Mouse (Mus musculus) kidney, postnatal 25 days (tissue): Measurements from ENCODE around the gene Banp.

Source experiments
- DNase-seq, 2 experiments: peaks; one replicate each; pipeline ENCODE4 v3.0.0; 2021; ENCODE audit warnings: mixed read lengths in 2 of 2

The Banp gene

DNA sequence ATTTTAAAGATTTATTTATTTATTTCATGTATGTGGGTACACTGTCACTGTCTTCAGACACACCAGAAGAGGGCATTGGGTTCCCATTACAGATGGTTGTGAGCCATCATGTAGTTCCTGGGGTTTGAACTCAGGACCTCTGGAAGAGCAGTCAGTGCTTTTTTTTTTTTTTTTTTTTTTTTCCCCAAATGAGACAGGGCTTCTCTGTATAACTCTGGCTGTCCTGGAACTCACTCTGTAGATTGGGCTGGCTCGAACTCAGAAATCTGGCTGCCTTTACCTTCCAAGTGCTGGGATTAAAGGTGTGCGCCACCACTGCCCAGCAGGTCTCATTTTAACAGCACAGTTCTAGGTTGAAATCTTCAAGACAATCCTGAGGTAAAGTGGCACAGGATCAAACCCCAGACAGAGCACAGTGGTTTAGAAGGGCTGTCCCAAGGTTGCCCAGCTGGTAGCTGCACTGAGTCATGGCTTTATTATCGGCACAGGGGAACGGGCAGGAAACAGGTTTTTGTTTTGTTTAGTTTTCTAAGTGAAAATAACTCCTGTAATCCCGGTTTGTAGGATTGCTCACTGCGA lies at the start of gene Banp:
Gene Banp (plus strand): TSS at position 529 of the 579 bp plus-strand sequence.
- no peak for DNase-seq

DNA sequence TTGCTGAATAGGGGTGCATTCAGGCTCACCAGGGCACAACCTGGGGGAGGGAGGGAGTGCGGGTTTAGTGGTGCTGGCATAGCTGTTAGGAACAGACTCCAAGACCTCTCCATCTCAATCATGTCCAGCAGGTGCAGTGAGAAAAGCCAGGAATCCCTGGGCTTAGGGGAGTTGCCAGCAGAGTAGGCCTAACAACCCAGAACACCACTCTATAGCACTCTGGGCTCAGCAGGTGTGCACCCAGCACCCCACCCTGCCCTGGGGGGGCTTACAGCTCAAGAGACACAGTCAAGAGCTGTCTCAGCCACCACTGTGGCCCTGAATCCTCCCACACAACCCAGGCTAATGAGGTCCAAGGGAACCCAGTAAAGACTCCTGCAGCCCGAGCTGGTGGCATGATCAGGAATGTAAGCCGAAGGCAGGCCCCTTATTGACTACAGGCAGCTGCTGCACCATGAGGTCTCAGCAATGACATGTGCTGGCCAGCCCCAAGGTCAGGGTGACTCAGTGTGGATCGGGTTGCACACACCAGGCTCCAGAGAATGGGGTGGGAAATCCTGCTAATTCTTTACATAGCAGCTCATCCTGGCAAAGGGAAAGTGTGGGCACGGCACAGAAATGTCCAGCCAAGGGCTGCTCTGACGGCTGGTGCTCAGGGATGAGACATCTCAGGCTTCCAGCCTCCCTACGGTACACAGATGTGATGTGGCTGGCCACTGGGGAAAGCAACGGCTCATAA lies 47.9 kb upstream of the Banp start:
- DNase-seq = peak in 1 of 2 experiments; percentile 14

DNA sequence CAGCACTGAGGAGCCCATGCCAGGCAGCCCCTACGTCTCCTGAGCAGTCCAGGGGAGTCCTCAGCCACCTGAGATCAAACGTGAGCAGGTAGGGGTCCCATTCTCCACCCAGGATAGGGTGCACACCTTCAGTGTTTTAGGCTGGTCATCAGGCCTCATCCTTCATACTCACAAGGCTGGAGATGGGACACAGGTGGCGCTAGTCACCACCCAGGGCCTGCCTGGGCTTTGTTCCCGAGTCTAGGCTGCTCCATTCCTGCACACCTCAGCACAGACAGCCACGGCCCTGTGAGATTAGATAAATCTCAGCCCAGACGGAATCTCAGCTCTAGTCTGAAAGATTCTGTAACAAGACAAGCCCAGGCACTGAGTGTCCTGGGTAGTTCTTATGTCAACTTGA lies 45.6 kb upstream of the Banp start:
- DNase-seq = no peak

DNA sequence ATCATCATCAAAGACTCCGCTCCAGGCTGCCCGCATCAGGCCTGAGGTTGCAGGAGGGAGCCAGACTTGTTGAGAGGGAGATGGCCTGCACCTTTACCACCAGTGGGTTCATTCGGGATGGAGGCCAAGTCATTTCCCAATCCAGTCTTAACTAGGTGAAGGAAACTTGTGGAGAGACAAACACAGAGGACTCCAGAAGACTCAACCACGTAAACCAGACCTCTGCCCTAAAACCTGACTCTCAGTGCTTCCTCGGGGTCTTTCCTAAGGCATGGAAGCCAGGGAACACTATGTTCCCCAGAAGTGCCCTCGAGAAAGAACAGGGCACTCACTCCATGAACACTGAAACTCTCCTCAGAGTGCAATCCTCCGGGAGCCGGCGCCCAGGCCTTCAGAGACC lies 44.6 kb upstream of the Banp start:
- no peak for DNase-seq

DNA sequence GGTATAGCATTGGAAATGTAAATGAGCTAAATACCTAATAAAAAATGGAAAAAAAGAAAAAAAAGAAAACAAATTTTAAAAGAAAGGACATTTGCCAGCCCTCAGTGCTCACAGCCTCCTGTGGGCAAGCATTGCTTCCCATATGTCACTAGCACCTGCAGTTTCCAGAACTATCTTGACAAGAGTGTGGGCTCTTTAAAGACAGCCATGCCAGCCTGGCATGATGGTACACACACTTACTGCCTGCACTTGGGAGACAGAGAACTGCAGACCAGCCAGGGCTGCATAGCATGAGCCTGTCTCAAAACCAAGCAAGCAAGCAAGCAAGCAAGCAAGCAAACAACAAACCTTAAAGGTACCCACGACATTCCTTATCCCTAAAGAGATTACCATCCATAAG lies 44.1 kb upstream of the Banp start:
- DNase-seq = no peak

DNA sequence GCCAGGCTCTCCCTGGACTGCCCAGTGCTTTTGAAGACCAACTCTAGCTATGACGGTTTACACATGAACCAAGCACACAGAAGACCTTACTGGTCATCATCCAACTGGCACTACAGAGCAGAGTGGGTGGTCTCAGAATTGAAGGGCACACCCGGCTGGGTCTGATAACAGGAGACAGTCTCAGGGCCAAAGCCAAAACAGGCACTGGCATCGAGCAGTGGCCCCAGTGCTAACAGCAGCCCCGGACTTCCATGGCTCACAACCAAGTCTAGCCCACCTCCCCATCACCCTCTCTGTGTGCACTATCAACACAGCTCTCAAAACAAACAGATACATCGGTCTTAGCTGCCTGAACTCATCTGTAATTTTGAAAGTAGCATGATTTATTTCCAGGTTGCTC lies 43.7 kb upstream of the Banp start:
- no peak for DNase-seq

DNA sequence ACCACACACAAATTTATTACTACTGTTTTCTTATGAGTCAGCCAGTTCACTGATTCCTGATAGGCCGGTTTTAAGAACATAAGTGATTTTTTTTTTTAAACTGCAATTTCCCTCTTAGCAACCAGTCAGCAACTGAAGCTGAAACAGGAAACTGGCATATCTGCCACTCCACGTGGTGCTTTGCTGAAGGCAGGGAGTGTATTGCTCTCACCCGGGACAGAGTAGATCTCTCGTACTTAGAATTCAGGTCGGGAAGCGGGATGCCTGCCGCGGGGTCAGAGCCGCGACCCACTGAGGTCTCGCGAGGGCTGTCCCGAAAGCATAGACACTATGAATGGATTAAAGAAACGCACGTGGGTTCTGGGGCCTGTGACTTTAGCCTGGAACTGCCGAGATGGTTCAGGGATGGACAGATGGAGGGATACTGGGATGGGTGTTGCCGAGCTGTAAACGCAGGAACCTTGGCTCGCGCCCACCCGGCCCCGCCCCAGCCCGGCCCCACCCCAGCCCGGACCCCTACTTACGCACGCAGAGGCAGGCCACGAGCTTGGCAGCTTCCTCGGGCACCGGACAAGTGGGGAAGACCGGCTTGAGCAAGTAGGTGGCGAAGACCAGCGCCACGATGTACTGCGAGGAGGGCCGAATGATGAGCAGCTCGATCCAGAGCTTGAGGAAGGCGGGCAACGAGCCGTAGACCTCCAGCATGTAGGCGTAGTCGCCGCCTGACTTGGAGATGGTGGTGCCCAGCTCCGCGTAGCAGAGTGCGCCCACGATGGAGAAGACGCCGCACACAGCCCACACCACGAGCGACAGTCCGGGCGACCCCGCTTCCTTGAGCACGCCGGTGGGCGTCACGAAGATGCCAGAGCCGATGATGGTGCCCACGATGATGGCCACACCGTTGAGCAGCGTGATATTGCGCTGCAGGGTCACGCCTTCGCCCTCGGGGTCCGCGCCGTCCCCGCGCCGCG lies 42.7 kb upstream of the Banp start:
- DNase-seq = peak; percentile 5 to 40

DNA sequence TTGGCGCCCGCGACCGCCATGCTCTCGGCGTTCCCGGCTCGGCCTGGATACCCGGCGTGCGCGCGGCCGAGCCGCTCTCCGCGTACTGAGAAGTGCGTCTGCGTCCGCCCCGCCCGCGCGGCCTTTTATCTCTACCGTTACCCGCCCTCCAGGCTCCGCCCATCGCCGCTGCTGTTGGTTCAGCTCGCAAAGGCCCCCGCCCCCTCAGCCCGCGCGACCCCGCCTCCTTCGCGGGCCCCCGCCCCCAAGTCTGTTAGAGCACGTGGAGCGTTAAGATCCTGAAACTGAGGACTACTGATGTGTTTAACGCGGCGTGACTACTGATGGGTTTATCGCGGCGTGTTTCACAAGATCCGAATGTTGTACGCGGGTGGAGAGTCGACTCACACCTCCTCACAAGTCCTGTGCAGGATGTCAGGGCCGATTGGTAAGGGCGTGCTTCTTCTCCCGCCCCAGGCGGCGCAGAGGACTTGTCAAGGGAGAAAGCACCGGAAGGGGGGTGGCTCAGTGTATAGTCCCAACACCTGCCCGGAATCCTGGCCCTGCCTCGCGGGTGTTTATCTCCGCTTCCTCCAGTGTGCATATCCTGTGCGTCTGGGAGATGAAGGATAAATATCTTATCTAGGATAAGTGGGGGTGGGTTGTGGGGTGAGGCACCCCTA lies 41.8 kb upstream of the Banp start, which contains the start of gene Slc7a5:
Gene Slc7a5 (minus strand): TSS at position 108 of the 662 bp plus-strand sequence.
- peak; percentile 98 to 99 for DNase-seq

DNA sequence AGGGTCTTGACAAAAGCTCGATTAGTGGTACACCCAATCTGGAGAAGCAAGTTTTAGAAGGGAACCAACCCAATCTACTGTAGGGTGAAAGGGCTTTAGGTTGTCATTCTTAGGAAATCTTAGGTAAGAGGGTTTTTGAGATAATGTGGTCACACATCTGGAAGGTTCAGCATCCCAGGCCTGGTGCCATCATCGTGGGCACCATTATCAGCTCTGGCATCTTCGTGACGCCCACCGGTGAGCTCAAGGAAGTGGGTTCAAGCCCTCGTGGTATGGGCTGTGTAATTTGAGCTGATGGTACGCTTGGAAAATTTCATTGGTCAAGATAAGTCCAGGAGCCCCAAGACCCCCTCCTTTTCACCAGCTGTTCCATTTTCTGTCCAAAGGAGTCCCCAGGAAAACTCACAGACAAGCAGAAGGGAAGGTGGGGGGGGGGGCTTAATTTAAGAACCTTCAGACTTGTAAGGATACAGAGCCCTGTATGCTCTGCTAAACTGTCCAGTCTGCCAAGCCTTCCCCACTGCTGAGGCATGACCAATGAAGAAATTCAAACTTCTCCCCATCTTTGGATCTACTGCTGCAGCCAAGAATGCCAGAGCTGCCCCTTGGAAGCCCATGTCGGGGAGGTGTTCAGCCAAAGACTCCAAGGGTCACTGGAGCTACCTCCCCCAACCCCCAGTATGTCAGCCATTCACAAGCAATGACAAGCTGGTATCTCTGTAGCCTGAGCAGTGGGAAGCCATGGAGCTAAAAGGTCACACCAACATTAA lies 41.0 kb upstream of the Banp start:
- no peak for DNase-seq

DNA sequence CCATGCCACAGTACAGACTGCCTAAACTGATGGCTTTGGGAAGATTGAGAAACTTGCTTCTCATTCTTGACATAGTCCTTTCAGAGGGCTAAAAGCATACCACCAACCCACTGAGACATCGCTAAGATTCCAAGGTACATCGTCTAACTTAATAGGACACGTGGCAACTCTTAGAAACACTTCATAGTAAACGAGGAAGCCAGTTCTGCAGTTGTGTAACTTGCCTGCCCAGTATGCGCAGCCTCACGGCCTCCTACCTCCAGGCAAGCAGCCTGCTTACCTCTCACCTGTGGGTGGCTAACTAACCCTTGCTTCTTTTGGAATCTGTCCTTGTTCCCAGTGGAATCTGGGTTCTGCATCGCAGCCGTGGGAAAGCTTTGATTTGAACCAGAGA lies 40.4 kb upstream of the Banp start:
- no peak for DNase-seq

DNA sequence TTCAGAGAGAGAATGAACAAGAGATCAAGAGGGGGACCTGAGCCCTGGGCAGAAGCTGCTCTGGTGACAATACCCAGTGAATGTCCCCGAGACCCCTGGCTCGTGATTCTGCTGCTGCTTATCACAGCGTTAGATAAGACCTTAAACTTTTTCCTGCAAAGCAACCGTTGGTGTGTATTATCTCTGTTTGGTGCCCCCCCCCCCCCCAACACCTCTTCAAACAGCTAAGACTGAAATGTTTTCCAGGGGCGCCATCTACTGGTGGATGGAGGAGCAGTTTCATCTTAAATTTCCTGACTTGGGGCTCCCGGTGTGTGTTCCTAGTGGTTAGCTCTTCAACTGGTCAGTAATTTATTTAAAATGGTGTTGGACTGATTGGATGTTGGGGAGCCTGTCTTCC lies 39.9 kb upstream of the Banp start:
- DNase-seq = peak; percentile 66 to 88

DNA sequence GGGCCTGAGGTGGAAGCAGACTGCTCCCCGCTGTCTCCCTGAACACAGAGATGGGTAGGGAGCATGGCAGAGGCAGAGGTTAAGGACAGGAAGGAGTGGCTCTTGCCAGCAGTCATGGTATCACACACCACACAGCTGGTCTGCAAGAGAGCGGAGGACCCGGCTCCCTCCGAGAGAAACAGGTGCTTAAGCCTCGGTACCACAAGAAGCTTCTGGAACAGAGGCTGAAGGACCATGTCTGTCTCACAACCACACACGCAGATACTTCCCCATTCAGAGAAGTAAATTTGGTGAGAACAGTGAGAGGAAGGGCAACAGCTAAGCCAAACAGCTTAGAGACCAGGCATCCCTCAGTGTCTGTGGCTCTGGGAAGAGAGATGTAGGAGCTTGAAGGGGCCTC lies 38.1 kb upstream of the Banp start:
- no peak for DNase-seq

DNA sequence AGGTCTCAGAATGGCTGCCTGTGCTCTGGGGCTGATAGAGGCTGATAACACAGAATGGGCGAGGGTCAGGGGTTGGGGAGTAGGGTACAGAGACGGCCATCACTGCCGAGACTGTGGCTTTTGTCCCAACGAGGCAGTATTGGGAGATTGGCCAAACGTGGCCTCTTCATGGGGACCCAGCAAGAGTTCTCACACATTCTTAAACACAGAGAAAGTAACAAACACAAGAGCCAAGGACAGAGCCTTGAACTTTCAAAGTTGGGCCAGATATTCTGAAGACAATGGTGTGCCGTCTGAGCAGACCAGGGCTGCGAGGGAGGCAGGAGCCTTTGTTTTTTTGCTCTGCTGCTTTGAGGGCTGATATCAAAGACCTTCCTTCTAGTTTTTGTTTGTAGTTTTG lies 37.6 kb upstream of the Banp start:
- DNase-seq = no peak

DNA sequence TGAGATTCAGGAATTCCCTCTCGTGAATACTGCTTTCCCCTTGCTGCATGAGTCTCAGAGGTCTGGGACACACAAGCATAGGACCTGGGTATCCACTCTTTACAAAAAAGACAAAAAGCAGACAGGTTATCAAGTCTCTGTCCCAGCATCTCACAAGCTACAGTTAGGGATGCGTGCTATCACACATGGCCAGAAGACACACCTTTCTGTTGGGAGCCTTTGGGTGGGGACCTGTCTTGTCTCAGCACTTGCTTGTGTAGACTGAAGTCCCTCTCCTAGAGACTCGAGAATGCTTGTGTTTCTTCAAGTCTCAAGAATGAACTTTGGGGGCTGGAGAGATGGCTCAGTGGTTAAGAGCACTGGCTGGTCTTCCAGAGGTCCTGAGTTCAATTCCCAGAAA lies 36.7 kb upstream of the Banp start:
- no peak for DNase-seq

DNA sequence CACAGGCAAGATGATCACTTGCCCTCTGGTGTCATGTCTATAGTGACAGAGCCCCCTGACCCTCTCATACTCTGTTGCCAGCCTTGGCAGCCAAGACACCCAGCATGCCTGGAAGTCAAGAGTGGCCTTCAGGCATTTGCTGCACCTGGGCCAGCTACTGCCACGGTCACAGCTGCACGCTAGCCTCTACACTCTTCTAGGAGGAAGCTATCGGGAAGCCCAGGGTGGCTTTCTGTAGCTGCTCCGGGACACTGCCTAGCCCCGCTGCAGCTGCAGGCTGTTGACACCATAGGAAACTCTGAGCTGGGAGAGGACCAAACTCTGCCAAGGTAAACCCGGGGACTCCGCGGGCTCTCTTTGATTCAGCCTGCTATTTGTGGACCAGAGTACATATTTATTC lies 36.2 kb upstream of the Banp start:
- DNase-seq = no peak

DNA sequence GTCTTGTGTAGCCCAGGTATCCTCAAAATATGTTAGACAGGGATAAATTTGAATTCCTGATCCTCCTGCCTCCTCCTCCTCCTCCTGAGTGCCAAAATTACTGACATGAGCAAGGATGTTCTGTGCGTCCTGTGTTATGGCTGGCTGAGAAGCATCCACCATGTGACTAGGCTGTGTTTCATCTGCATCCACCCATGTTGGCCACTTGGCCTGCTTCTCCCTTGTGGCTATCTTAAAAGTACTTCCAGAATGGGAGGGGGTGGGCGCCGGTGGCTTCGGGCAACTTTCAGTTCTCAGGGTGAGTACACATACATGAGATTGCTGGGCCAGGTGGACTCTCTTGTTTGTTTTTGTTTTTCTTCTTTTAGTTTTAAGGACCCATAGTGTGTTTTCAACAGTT lies 30.4 kb upstream of the Banp start:
- DNase-seq = no peak

DNA sequence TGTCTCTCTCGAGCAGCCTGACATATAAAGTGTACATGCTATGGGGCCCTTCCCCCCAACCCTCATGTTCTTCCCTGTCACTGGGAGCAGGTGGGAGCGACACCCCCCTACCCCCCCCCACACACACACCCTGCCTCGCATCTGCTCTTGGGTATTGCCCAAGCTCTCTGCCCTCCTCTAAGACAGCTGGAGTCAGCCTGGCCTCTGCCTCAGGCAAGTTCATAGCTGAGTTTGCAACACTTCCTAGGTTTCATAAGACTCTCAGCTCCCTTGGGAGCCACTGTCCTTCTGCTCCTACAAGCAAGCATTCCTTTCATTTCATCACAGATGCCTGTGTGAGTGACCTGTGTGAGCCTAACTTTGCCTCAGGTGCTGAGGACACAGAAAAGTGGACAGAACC lies 29.8 kb upstream of the Banp start:
- DNase-seq = peak in 1 of 2 experiments; percentile 20

DNA sequence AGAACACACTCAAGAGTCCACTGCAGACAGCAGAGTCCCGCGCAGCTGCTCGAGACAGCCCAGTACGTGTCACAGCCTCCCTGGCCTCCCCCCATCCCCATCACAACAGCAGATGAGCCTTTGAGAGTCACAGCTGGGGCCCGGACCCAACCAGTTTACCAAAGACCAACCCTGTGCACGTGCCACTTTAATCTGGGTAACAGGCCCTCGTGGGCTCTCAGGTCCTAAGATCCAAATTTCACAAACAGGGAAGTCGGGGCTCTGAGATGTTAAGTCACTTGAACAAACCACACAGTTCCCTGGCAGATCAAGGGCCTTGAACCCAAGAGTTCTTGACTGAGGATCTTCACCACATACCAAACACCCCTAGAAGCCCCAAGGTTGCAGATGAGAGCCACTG lies 28.0 kb upstream of the Banp start:
- no peak for DNase-seq

DNA sequence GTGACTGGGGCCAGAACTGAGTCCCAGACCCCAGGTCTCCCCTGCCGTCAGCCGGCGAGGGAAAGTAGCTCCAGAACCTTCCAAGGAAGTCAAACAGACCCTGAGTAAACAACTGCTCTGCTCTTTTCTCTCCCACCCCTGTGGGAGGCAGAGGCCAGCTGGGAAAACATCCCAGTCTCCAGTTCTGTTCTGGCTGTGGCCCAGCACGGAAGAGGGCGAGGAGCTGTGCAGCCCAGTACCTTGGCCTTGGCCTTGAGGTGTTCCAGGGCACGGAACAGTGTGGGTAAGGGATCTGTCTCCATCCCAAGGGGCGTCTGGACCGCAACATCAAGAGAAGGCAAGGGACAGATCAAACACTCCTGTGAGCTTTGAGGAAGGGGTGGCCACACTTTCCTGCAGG lies 27.4 kb upstream of the Banp start:
- peak; percentile 57 to 60 for DNase-seq

DNA sequence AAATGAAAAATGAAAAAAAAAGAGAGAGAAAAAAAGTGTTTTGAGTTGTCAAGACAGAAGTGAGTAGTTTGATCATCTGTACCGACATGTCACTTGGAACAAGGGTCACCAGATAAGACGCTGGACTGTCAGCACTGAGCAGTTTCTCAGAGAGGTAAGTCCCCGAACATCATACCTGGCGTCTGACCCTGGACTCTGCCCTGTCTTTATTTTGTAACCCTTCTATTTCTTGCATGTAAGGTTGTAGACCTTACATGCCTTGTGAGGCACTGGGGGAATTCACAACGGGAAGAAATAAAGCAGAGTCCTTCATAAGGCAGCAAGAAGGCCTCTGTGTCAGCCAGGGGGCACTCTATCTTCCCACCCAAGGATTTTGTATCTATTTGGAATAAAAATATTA lies 24.9 kb upstream of the Banp start:
- no peak for DNase-seq

DNA sequence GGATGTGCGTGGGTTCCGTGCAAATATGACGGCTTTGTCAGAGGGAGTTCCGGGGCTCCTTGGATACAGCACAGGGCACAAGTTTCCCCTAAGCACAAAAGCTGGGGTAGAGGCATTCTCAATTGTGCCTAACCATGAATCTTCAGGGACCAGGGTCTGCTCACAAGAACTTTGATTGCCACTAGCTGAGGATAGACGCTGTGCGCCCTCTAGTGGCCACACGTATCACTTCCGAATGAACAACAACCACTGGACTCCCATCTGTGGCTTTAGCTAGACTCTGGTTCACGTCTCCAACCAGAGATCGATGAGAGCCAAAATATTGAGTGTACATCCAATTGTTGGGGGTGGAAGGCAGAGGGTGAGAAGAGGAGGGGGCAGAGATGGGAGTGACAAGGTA lies 23.9 kb upstream of the Banp start:
- peak; percentile 72 to 90 for DNase-seq

DNA sequence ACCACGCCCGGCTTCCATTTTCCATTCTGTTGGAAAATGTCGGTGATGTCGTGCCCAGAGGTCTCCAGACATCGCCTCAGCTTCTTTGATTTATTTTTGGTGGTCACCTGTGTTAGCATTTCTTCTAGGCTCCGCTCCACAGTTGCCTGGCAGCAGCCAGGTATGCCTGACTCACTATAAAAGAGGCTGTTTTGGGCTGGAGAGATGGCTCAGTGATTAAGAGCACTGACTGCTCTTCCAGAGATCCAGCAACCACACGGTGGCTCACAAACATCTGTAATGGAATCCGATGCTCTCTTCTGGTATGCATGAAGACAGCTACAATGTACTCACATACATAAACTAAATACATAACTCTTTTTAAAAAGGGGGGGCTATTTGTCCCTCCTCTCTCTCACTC lies 23.3 kb upstream of the Banp start:
- DNase-seq = no peak
